Mouse (Mus musculus): ENCODE results near the gene Dgkq. TPM values are rescaled to one million over a fixed set of nuclear protein-coding genes. Genes with fewer than 3 reads are reported as not detected.

The Dgkq gene
- polyA plus RNA-seq, 1 experiment from 2014 or later, result 16.8 TPM

DNA sequence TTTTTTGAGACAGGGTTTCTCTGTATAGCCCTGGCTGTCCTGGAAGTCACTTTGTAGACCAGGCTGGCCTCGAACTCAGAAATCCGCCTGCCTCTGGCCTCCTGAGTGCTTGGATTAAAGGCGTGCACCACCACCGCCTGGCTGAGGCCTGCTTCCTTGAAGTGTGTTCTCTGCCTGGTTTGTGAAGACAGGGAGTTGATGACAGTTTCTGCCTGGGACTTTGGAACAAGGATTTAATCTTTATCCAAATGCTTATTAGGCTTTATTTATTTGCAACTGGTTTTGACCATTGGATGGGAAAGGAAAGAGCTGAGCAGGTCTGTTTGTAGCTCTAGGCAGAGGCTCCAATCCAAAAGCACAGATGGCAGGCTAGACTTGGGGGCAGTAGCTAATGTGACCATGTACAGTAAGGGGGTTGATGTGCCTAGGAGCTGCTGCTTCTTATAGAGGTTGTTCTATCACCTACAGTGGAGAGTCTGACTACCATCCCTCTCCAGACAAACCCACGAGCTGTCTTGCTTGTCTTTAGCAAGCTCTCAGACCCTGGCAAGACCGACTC, 8.9 kb upstream of the Dgkq start:
- no peak for ATAC-seq (ENCODE audit: low FRiP score, low read depth)
- WGBS, result 92% methylated on average over 6 of the region's 6 CpGs
- H3K36me3 ChIP-seq, result peaks cover 15% of the 10 kb centered on the region; the same call in 1 of the 2 replicates
- H3K9me3 ChIP-seq, result no peaks in the 10 kb centered on the region
- H3K27ac ChIP-seq, result no peak overlapping the region
- H3K27me3 ChIP-seq, result no peaks in the 10 kb centered on the region
- H3K4me3 ChIP-seq, result no peak overlapping the region
- H3K4me2 ChIP-seq (replicated peaks), result no peak overlapping the region
- H3K9ac ChIP-seq, result no peak overlapping the region
- peaks cover 20% of the 10 kb centered on the region for H3K4me1 ChIP-seq

DNA sequence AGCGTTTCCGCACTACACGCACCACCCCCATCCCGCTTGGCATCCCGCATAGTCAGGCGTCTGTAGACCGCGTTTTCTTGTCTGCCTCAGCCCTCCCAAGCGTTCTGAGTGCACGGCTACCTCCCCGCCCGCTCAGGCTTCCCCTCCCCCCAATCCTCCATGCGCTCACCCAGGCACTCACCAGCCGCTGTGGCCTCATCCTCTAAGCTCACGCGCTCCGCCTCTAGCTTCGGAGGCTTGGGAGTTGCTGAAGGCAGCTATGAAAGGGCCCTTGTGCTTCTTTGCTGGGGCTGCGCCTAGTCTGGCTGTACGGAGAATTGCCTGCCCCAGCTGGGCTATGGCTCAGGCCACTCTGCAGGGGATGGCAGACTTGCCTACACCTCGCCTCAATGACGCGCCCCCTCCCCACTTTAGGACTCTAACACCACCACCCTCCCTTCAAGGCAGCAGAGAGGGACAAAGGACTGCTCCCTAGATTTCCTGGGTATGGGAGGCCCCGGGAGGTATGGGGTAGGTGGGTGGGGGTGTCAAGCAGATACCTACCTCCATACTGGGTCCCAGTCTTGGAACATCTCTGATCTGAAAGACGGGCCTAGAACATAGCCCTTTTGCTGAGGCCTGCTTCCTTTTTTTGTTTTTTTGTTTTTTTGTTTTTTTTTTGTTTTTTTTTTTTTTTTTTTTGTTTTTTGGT, 8.3 kb upstream of the Dgkq start:
- ATAC-seq (ENCODE audit: low FRiP score, low read depth), result peak; percentile 89
- peak overlapping the region; percentile 73 for H3K4me2 ChIP-seq (replicated peaks)
- WGBS, result 3% methylated on average over 25 of the region's 25 CpGs
- no peaks in the 10 kb centered on the region for H3K9me3 ChIP-seq
- peak overlapping the region; percentile 42 for H3K4me3 ChIP-seq
- peaks cover 20% of the 10 kb centered on the region for H3K4me1 ChIP-seq
- peak overlapping the region; percentile 89 for H3K27ac ChIP-seq
- peaks cover 18% of the 10 kb centered on the region for H3K36me3 ChIP-seq
- no peaks in the 10 kb centered on the region for H3K27me3 ChIP-seq
- H3K9ac ChIP-seq, result peak overlapping the region; percentile 62

- peaks cover 20% of the 10 kb centered on the region for H3K4me1 ChIP-seq
- peak; percentile 45 for ATAC-seq (ENCODE audit: low FRiP score, low read depth)
- H3K27ac ChIP-seq, result peak overlapping the region; percentile 89
- peak overlapping the region; percentile 62 for H3K9ac ChIP-seq
- H3K27me3 ChIP-seq, result no peaks in the 10 kb centered on the region
- no peaks in the 10 kb centered on the region for H3K9me3 ChIP-seq
- peaks cover 25% of the 10 kb centered on the region for H3K36me3 ChIP-seq
- 15% methylated on average over 5 of the region's 5 CpGs for WGBS
- peak overlapping the region; percentile 73 for H3K4me2 ChIP-seq (replicated peaks)
- H3K4me3 ChIP-seq, result peak overlapping the region; percentile 42
Observed at GRCm38 (mm10) chr5:108676772-108677498, 7.5 kb upstream of the Dgkq start.

GRCm38 (mm10) chr5:108675251-108675816, 5.9 kb upstream of the Dgkq start, which contains the start of gene Slc26a1:
Gene Slc26a1, minus strand, starts transcription at chr5:108675569.
- no peak within 1 kb of the TSS for H3K4me3 ChIP-seq
- ATAC-seq (ENCODE audit: low FRiP score, low read depth), result no peak
- no peaks in the 10 kb centered on the region for H3K27me3 ChIP-seq
- peaks cover 26% of the 10 kb centered on the region for H3K36me3 ChIP-seq
- no peak within 1 kb of the TSS for H3K4me2 ChIP-seq (replicated peaks)
- H3K9ac ChIP-seq, result no peak within 1 kb of the TSS
- no peak within 1 kb of the TSS for H3K27ac ChIP-seq
- no peaks in the 10 kb centered on the region for H3K9me3 ChIP-seq
- H3K4me1 ChIP-seq, result peaks cover 24% of the 10 kb centered on the region
- WGBS, result 77% methylated on average over 9 of the region's 9 CpGs

DNA sequence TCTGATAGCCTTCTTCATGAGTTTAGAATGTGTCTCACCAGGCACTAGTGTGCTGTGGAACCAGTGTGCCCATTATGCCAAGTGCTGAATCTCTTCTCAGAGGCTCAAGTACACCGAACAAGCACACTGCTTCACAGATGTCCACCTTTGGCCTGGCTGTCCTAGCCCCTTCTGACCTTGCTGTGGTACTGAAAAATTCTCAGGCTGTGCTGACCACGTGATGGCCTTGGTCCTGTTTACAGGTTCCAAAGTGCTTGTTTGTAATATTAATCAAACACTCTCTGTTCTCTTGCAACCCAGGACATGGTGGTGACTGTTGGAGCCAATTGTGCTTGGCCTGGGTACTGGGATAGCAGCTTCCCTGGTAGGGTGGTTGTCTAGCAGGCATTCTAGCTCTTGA, 5.2 kb upstream of the Dgkq start:
- Histone ChIP-seq H3K9ac (no peak overlapping the region), H3K4me2 (replicated peaks) (no peak overlapping the region), H3K36me3 (peaks cover 26% of the 10 kb centered on the region), H3K27me3 (no peaks in the 10 kb centered on the region), H3K4me1 (peaks cover 31% of the 10 kb centered on the region), H3K27ac (no peak overlapping the region), H3K9me3 (no peaks in the 10 kb centered on the region), H3K4me3 (no peak overlapping the region)
- 82% methylated on average over 2 of the region's 2 CpGs for WGBS
- ATAC-seq (ENCODE audit: low FRiP score, low read depth), result no peak

DNA sequence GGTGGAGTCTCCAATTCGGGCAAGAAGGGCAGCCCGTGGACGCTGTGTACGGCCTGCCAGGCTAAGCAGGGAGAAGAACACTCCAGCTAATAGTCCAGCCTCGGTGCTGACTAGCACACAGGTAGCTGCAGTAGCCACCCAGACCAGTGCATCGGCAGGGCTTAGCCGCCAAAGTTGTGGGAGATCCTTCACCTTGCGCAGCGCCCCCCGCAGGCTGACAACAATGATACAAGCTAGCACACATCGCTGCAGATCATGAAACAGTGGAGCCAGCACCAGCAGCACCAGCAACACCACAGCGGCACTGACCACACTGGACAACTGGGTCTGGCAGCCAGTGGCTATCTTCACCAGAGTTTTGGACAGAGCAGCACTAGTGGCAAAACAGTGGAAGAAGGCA, 2.3 kb upstream of the Dgkq start:
- Histone ChIP-seq H3K36me3 (peaks cover 26% of the 10 kb centered on the region), H3K27ac (no peak overlapping the region), H3K27me3 (no peaks in the 10 kb centered on the region), H3K9me3 (no peaks in the 10 kb centered on the region), H3K9ac (no peak overlapping the region), H3K4me1 (peaks cover 30% of the 10 kb centered on the region), H3K4me2 (replicated peaks) (no peak overlapping the region), H3K4me3 (no peak overlapping the region)
- ATAC-seq (ENCODE audit: low FRiP score, low read depth), result no peak
- 91% methylated on average over 12 of the region's 12 CpGs for WGBS

- no peak overlapping the region; the same call in 1 of the 2 replicates for H3K4me2 ChIP-seq (replicated peaks)
- peaks cover 26% of the 10 kb centered on the region for H3K36me3 ChIP-seq
- H3K27ac ChIP-seq, result no peak overlapping the region
- no peaks in the 10 kb centered on the region for H3K9me3 ChIP-seq
- H3K27me3 ChIP-seq, result 0 out of 2 replicates have a peak, but pooled peaks cover 3% of the 10 kb centered on the region
- no peak overlapping the region for H3K4me3 ChIP-seq
- H3K4me1 ChIP-seq, result peaks cover 25% of the 10 kb centered on the region
- H3K9ac ChIP-seq, result no peak overlapping the region
- ATAC-seq (ENCODE audit: low FRiP score, low read depth), result no peak
Observed at GRCm38 (mm10) chr5:108670785-108671184, 1.3 kb upstream of the Dgkq start.

GRCm38 (mm10) chr5:108669986-108670385, 514 bp upstream of the Dgkq start:
- 77% methylated on average over 9 of the region's 9 CpGs for WGBS
- no peak for ATAC-seq (ENCODE audit: low FRiP score, low read depth)
- H3K27me3 ChIP-seq, result 0 out of 2 replicates have a peak, but pooled peaks cover 5% of the 10 kb centered on the region
- peak overlapping the region; percentile 54 for H3K4me3 ChIP-seq
- peak overlapping the region; percentile 75 for H3K4me2 ChIP-seq (replicated peaks)
- H3K4me1 ChIP-seq, result peaks cover 25% of the 10 kb centered on the region
- H3K36me3 ChIP-seq, result peaks cover 26% of the 10 kb centered on the region
- H3K27ac ChIP-seq, result no peak overlapping the region; the same call in 1 of the 2 replicates
- H3K9me3 ChIP-seq, result no peaks in the 10 kb centered on the region
- H3K9ac ChIP-seq, result peak overlapping the region; percentile 80; the same call in 1 of the 2 replicates

DNA sequence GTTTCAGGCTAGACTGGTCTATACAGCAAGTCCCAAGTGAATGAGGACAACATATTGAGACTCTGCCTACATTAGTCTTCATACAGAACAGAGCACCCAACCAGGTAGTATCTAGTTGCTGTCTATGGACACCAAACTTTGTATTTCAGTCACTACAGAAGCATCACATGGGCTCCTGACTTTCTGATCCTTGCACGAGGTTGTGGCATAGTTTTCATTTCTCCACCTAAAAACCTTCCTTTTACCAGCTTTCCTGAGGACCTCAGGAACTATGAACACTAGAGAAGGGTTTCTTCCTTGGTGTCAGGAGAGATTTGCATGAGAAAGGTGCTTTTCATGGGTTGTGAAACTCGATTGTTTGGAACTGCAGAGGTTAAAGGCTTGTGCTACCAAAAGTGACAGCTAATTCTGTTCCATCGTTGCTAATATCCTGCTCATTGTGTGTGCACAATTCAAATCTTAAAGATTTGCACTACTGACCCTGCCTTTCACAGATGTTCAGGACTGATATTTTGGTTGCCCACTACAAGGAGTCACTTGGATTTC, 1.0 kb downstream of the Dgkq start:
- Histone ChIP-seq H3K27ac (peak overlapping the region; percentile 87), H3K27me3 (0 out of 2 replicates have a peak, but pooled peaks cover 9% of the 10 kb centered on the region), H3K4me3 (peak overlapping the region; percentile 54), H3K4me2 (replicated peaks) (peak overlapping the region; percentile 75), H3K4me1 (peaks cover 22% of the 10 kb centered on the region), H3K36me3 (peaks cover 23% of the 10 kb centered on the region), H3K9ac (peak overlapping the region; percentile 80), H3K9me3 (no peaks in the 10 kb centered on the region)
- WGBS, result 11% methylated on average over 3 of the region's 3 CpGs
- peak; percentile 30 for ATAC-seq (ENCODE audit: low FRiP score, low read depth)

DNA sequence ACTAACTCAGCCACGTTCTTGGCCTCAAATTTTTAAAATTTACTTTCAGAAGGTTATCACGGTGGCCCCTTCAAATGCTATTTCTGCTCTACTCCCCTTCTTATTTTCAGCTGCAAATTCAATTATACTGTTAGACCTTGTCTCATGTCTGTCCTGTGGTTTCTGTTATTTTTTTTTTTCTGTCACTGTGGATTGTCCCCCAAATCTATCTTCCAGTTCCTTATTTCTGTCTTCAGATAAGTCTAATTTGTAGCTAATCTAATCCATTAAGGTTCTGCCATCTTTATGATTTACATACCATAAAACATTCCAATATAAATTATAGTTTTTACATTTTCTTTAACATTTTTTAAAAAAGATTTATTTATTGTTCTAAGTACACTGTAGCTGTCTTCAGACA, 2.1 kb downstream of the Dgkq start:
- Histone ChIP-seq H3K27me3 (0 out of 2 replicates have a peak, but pooled peaks cover 9% of the 10 kb centered on the region), H3K36me3 (peaks cover 13% of the 10 kb centered on the region), H3K4me2 (replicated peaks) (no peak overlapping the region), H3K4me1 (peaks cover 22% of the 10 kb centered on the region), H3K9me3 (no peaks in the 10 kb centered on the region), H3K4me3 (no peak overlapping the region), H3K9ac (no peak overlapping the region), H3K27ac (no peak overlapping the region)
- no peak for ATAC-seq (ENCODE audit: low FRiP score, low read depth)
- WGBS, result 61% methylated on average over 2 of the region's 2 CpGs

DNA sequence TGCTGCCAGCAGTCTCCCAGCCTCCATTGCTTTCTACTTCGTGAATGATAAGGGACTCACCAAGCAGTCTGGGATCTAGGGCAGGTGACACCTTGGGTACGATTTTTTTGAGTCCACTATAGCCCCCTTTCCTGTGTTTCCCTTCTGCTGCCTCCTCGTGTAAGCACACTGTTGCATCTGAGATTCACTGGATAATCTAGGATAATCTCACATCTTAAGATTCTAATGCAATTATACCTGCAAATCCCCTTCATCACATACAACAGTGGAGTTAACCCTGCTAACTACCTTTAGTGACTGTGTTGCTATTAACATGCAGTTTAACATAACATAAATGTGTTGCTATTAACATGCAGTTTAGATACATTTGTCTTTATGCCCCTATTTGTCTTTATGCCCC, 4.4 kb downstream of the Dgkq start:
- H3K4me3 ChIP-seq, result no peak overlapping the region
- WGBS, result 41% methylated on average over 3 of the region's 3 CpGs

More for the DNA sequence above, 4.4 kb downstream of the Dgkq start:
- ATAC-seq (ENCODE audit: low FRiP score, low read depth), result no peak
- Histone ChIP-seq H3K4me2 (replicated peaks) (no peak overlapping the region), H3K9me3 (no peaks in the 10 kb centered on the region), H3K27me3 (0 out of 2 replicates have a peak, but pooled peaks cover 9% of the 10 kb centered on the region), H3K4me1 (peaks cover 17% of the 10 kb centered on the region), H3K36me3 (no peaks in the 10 kb centered on the region), H3K27ac (no peak overlapping the region), H3K9ac (no peak overlapping the region)
